Mouse (Mus musculus): ENCODE data around the gene Rbms2.
A peak's percentile ranks its signal among the peaks of the same experiment; 100 is the strongest.
"Not testable (repeated sequence)": the region's sequence is repeated elsewhere in the genome, so short reads cannot be mapped to it uniquely, and the experiment has no call there.

Gene Rbms2

GRCm38 (mm10) chr10:128193113-128193512, 13.0 kb upstream of the Rbms2 start:
- DNase-seq (ENCODE audit: low spot score in 2 of 2), result no peak

GRCm38 (mm10) chr10:128192030-128192766, 12.1 kb upstream of the Rbms2 start:
- not testable (repeated sequence) for DNase-seq (ENCODE audit: low spot score in 2 of 2)

DNA sequence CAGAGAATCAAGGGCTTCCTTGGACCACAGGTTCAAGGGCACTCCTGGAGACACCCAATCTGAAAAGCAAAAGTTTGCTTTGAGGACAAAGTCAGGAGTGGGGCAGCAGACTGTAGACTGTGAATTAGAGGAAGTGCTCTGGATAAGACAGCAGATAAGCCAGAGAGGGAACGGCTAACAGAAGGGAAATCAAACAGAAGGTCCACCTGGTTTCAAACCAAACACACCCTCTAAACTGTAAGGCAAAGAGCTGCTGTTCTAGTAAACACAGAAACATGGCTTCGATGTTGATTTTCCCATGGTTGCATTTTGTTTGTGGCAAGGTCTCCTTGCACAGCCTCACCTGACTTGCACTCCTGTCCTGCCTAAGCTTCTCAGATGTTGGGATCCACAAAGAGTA, 11.4 kb upstream of the Rbms2 start:
- DNase-seq (ENCODE audit: low spot score in 2 of 2), result no peak

DNA sequence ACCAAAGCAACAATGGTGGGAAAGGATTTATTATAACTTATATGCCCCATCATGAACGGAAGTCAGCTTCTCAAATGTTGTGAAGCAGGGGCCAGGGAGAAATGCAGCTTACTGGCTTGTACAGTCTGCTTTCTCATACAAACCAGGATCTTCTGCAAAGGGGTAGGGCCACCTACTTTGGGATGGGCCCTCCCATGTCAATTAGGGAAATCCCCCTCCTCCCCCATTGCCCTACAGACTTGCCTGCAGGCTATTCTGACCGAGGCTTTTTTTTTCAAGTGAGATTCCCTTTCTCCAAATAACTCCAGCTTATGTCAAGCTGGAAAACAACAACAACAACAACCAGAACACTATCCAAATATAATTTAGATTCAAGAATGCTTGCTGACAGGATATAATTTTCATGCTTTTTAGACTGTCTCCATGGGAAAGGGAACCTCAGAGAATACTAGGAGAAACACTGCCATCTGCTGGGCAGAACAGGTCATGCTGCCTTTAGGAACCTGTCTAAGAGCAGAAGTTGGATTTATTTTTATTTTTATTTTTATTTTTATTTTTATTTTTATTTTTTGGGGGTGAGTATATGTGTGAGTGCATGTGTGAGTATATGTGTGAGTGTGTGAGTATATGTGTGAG, 8.3 kb upstream of the Rbms2 start:
- peak; percentile 54 to 67 for DNase-seq (ENCODE audit: low spot score in 2 of 2)

DNA sequence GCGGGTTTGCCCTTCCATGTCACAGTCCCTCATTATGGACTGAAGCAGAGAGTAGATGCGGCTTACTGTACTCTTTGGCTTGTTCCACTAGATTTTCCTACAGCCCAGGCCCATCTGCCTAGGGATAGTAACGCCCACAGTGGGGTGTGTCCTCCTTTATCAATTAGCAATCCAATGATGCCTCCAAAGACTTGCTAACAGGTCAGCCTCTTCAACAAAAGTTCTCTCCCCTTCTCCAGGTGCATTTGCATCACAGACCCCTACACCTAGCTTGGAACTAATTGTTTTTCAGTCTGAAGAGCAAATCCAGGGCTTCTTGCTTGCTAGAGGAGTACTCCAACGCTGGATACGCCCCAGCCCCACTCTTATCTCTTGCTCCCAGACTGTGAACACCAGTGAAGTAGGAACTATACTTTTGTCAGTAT, 7.1 kb upstream of the Rbms2 start:
- peak; percentile 24 to 46 for DNase-seq (ENCODE audit: low spot score in 2 of 2)

GRCm38 (mm10) chr10:128185959-128186358, 5.9 kb upstream of the Rbms2 start:
- DNase-seq (ENCODE audit: low spot score in 2 of 2), result peak; percentile 58 to 71

DNA sequence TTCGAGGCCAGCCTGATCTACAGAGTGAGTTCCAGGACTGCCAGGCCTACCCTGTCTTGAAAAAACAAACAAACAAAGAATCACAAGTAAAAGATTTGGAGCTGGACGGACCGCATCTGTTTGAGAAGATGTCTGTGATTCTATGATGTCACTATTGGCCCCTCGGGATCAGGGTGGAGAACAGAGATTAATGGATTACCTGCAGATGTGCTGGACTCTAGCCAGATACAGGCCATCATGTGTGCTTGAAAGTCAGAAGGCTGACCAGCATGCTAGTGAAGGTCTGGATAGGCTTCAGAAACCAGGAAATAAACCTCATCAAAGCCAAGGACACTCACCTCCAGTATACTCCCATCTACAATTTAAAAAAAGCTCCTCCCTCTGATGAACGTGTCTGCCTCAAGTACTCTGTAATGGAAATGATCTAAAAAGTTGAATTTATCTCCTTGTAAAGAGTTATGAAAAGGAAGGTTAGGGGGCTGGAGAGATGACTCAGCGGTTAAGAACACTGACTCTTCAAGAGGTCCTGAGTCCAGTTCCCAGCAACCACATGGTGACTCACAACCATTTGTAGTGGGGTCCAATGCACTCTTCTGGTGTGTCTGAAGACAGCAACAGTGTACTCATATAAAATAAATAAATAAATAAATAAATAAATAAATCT, 5.3 kb upstream of the Rbms2 start:
- DNase-seq (ENCODE audit: low spot score in 2 of 2), result no peak

DNA sequence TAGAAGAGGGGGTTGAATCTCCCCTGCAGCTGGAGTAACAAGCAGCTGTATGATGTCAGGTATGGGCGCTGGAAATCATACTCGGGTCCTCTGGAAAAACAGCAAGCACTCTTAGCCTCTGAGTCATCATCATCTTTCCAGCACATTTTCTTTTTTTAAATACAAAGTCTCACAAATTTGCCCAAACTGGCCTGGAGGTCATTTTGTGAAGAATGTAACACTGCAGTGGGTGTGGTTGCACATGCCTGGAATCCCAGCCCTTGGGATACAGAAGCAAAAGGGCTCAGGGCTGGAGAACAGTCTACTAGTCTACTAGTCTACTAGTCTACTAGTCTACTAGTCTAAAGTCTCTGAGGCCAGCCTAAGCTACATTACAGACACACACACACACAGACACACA, 4.2 kb upstream of the Rbms2 start:
- DNase-seq (ENCODE audit: low spot score in 2 of 2), result no peak

DNA sequence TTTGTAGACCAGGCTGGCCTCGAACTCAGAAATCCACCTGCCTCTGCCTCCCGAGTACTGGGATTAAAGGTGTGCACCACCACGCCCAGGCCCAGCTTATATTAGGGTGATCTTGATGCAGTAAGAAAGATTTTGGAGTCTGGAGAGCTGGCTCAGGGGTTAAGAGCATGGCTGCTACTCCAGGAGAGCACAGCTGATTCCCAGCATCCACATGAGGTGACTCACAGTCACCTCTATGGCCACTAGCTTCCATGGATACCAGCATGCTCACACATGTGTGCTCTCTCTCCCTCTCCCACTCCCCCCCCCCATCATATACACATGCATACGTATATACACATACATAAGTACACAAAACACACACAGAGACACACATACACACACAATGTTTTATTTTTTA, 2.8 kb downstream of the Rbms2 start:
- DNase-seq (ENCODE audit: low spot score in 2 of 2), result no peak

DNA sequence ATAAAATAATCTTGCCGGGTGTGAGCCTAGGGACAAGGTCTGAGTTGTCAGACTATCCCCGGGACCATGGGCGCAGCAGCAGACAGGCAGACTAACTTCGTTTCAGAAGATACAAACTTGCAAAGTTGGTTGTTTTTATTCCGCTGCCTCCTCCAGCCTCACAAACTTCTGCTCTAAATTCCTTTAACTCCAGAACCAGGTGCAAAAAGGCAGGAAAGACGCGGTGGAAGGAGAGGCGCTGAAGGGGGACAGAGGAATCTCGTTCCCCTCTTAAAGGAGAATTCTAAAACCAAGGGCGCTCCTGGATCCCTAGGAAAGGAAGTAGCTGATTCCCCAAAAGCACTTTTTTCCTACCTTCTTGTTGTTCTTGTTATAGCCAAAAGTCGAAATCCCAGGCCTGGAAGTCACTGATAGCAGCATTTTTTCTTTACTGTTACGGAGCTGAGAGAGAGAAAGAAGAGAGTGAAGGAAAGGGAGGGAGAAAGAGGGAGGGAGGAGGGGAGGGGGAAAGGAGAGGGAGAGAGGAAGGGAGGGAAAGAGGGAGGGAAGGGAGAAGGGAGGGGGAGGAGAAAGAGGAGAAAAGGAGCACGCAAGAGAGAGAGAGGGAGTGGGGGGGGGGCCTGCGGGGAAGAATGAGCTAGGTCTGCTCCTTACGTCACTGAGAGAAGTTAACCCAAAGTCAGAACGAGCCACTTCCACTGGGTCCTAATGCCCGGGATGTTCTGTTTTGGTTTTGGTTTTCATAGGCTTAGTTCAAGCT, 3.9 kb downstream of the Rbms2 start:
- DNase-seq (ENCODE audit: low spot score in 2 of 2), result peak; percentile 74 to 76

DNA sequence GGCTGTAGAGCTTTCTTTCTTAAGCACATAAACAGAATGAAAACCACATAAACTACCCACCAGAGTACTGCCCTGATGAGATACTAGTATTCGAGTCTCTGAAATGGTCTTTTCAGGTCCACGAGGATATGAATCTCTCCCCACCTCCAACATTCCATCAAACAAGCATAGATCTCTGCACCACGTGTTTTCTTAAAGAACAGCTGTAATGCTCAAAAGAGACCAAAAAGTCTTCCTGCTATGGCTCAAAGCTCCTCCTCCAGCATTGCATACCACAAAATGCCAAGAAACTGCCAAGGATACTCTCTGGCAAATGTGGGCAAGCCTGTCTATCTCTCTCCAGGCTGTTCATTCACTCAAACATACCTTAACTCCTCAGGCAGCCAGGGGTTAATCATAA, 4.8 kb downstream of the Rbms2 start:
- no peak for DNase-seq (ENCODE audit: low spot score in 2 of 2)

- not testable (repeated sequence) for DNase-seq (ENCODE audit: low spot score in 2 of 2)
Measured at GRCm38 (mm10) chr10:128171348-128171747, 8.7 kb downstream of the Rbms2 start.

DNA sequence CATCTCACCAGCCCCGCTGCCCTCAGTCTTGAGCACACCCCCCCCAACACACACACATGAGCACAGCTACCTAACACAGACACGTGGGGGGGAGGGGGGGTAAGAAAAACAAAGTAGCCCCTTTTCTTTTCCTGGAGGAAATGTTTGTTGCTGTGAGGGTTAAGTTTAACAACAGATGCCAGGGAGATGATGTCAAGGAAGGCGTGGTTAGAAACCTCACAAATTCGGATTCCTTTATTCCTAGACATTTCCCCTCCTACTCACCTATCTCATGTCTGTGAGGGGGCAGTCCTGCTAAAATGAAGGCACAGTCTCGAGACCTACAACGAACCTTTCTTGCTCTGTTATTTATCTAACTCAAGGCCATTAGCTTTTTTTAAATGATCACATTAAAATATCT, 13.0 kb downstream of the Rbms2 start:
- no peak for DNase-seq (ENCODE audit: low spot score in 2 of 2)

- DNase-seq (ENCODE audit: low spot score in 2 of 2), result not testable (repeated sequence)
Measured at GRCm38 (mm10) chr10:128165726-128166125, 14.4 kb downstream of the Rbms2 start.

GRCm38 (mm10) chr10:128153978-128154377, 26.1 kb downstream of the Rbms2 start:
- DNase-seq (ENCODE audit: low spot score in 2 of 2), result no peak

DNA sequence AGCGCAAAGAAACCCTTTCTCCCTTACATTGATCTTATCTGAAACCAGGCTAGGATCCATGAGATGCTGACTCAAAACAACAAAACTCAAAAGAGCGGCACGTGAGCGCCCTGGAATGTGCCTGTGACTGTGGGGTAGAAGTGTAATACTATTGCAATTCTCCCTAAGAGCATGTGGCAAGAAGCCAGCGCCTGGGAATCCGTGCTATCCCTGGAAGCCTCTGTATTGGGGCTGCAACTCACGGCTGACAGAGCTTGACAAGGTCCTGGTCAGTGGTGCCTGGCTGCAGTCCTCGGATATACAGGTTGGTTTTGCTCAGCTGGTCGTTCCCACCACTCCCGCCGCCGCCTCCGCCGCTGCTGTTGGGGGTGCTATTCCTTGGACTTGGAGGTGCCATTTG, 29.2 kb downstream of the Rbms2 start:
- no peak for DNase-seq (ENCODE audit: low spot score in 2 of 2)

- DNase-seq (ENCODE audit: low spot score in 2 of 2), result peak; percentile 54 to 60
Measured at GRCm38 (mm10) chr10:128149592-128149991, 30.5 kb downstream of the Rbms2 start.

- no peak for DNase-seq (ENCODE audit: low spot score in 2 of 2)
Measured at GRCm38 (mm10) chr10:128148789-128149365, 31.2 kb downstream of the Rbms2 start.

GRCm38 (mm10) chr10:128144961-128145360, 35.1 kb downstream of the Rbms2 start:
- no peak for DNase-seq (ENCODE audit: low spot score in 2 of 2)

DNA sequence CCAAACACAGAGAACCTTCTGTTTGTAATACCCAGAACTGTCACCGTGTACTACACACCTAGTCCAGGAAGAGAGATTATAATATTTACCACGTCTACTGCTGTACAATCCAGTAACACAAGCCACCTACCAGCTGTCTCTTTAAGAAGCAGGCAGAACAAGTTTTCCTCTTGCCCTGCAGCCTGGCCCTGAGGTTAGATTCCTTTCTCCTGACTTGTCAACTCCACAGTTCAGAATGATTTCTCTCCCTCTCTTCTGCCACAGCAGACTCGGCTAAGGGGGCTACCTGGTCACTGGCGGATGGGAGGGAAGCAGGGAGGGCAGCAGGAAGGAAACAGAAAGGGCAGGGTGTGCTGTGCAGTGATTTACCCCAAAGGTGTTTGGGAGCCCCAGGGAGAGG, 36.4 kb downstream of the Rbms2 start:
- no peak for DNase-seq (ENCODE audit: low spot score in 2 of 2)

DNA sequence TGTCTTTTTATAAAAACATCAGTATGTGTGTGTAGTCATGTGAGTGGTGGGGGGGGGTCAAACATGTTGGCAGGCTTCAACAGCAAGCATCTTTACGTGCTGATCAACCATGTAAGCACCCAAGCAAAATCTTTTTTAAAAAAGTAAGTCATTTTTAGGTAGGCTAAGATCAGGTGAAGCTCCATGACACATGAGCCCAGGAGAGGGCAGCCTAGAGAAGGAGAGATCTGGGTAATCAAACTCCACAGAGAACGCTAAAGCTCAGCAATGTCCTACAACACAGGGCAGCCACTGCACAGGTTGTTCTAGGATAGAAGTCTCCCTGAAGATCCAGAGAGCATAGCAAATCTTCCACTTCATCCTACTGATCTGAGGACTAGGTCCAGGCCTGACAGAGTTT, 37.9 kb downstream of the Rbms2 start:
- DNase-seq (ENCODE audit: low spot score in 2 of 2), result no peak

Measured in spleen, postnatal 36 days (tissue).